Mouse (Mus musculus): ENCODE data around the gene Suz12. TPM values are rescaled to one million over a fixed set of nuclear protein-coding genes. Genes with fewer than 3 reads are reported as not detected.
"Not testable (repeated sequence)": the region's sequence is repeated elsewhere in the genome, so short reads cannot be mapped to it uniquely, and the experiment has no call there.

Suz12 gene
- total and polyA plus RNA-seq, 3 experiments: 33.2 to 191 (median 43.9) TPM

DNA sequence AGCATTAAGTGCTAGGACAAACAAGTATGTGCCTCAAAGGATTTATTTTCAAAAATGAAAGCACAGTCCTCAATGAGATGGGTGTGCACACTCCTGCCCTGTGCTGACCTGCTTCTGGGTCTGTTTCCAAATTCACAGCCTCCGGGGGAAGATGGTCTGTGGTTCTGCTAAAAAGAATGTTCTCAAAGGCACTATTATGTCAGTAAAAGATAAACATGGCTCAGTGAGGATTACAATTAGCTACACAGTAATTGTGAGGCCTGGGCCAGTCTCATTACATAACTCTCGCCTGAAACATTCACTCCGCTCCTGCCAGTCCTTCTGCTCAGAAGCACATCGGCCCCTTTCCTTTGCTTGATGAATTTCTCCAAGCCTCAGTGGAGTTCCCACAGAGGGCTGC is 69.3 kb downstream of the Suz12 start:
- no peak overlapping the region for H3K27ac ChIP-seq (ENCODE audit: control insufficient read depth, low read depth, low read length)
- DNase-seq (ENCODE audit: low read depth, low spot score): no peak
- no peak overlapping the region for H3K4me3 ChIP-seq (ENCODE audit: control insufficient read depth in 1 of 2, insufficient read depth in 1 of 2, low read depth in 2 of 2, low read length in 2 of 2)

DNA sequence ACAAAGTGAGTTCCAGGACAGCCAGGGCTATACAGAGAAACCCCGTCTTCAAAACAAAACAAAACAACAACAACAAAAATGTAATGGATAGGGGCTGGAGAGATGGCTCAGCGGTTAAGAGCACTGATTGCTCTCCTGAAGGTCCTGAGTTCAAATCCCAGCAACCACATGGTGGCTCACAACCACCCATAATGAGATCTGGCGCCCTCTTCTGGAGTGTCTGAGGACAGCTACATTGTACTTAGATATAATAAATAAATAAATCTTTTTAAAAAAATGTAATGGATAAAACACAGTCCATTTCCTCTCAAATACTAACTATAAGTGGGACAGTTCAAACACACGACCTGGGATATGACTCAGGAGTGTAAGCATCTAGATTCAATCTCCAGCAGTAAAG is 73.5 kb downstream of the Suz12 start:
- not testable (repeated sequence) for H3K4me1 ChIP-seq (ENCODE audit: control insufficient read depth in 1 of 2, insufficient read depth in 2 of 2, low read length in 2 of 2); H3K9me3 ChIP-seq (replicated peaks; ENCODE audit: insufficient read depth, low read length); DNase-seq (ENCODE audit: low read depth, low spot score); H3K27ac ChIP-seq (ENCODE audit: control insufficient read depth, low read depth, low read length); H3K4me3 ChIP-seq (ENCODE audit: control insufficient read depth in 1 of 2, insufficient read depth in 1 of 2, low read depth in 2 of 2, low read length in 2 of 2); H3K27me3 ChIP-seq (ENCODE audit: control insufficient read depth in 1 of 2, insufficient read depth in 2 of 2, low read length in 2 of 2); H3K9ac ChIP-seq (ENCODE audit: control insufficient read depth, low read depth, low read length, poor library complexity, severe bottlenecking)
- peak in 2 of 3 experiments; percentile 23 to 24; a peak in 2 of 6 replicates for TF ChIP-seq CTCF (IDR thresholded peaks at IDR 0.05 in 2 of 3, conservative IDR thresholded peaks at IDR 0.05 in 1 of 3; ENCODE audit: control insufficient read depth in 1 of 3, insufficient read depth in 1 of 3, low read depth in 2 of 3, low read length in 3 of 3, poor library complexity in 1 of 3, severe bottlenecking in 1 of 3)
- Histone ChIP-seq H3K79me2 (ENCODE audit: control insufficient read depth, insufficient read depth, low read length, poor library complexity) (peaks cover 32% of the 10 kb centered on the region), H3K36me3 (ENCODE audit: control insufficient read depth in 1 of 2, insufficient read depth in 2 of 2, low read length in 2 of 2) (peaks cover 16 to 40% of the 10 kb centered on the region in 2 experiments)

More for the DNA sequence above, 69.3 kb downstream of the Suz12 start:
- Histone ChIP-seq H3K4me1 (ENCODE audit: control insufficient read depth in 1 of 2, insufficient read depth in 2 of 2, low read length in 2 of 2) (no peaks in the 10 kb centered on the region), H3K27me3 (ENCODE audit: control insufficient read depth in 1 of 2, insufficient read depth in 2 of 2, low read length in 2 of 2) (no peaks in the 10 kb centered on the region), H3K36me3 (ENCODE audit: control insufficient read depth in 1 of 2, insufficient read depth in 2 of 2, low read length in 2 of 2) (peaks cover 0 to 69% of the 10 kb centered on the region in 2 experiments; a peak in 2 of 4 replicates), H3K9ac (ENCODE audit: control insufficient read depth, low read depth, low read length, poor library complexity, severe bottlenecking) (no peak overlapping the region), H3K79me2 (ENCODE audit: control insufficient read depth, insufficient read depth, low read length, poor library complexity) (peaks cover 5% of the 10 kb centered on the region; the same call in 1 of the 2 replicates), H3K9me3 (replicated peaks; ENCODE audit: insufficient read depth, low read length) (no peaks in the 10 kb centered on the region)
- TF ChIP-seq POLR2AphosphoS2 (IDR thresholded peaks at IDR 0.05; ENCODE audit: low read length) (no peak), UBTF (IDR thresholded peaks at IDR 0.05; ENCODE audit: borderline replicate concordance, insufficient read depth, low read depth, low read length) (no peak), CHD1 (IDR thresholded peaks at IDR 0.05; ENCODE audit: low read depth, low read length) (no peak), POLR2A (IDR thresholded peaks at IDR 0.05; ENCODE audit: control insufficient read depth in 1 of 2, insufficient read depth in 1 of 2, low read depth in 1 of 2, low read length in 2 of 2, poor library complexity in 1 of 2) (no peak), GABPA (IDR thresholded peaks at IDR 0.05; ENCODE audit: low read depth, low read length) (no peak)

DNA sequence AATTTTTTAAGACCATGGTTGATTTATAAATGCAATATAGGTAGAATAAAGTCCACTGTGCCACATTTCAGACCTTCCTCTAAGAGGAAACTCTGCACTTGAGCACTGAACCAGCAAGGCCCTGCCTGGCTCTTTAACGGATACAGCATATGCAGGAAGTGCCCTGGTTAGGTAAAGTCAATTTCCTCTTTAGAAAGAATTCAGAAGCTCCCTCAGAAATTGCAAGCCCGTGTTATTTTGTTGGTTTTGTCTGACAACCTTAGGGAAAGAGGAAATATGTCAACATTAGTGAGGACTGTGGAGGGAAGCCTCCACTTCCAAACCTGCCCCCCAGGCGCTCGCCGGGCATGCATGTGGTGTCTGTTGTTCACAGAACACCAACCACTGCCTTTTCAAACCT is 74.7 kb downstream of the Suz12 start:
- peaks cover 37% of the 10 kb centered on the region for H3K79me2 ChIP-seq (ENCODE audit: control insufficient read depth, insufficient read depth, low read length, poor library complexity)
- no peak for DNase-seq (ENCODE audit: low read depth, low spot score)
- peaks cover 9 to 14% of the 10 kb centered on the region in 2 experiments for H3K4me1 ChIP-seq (ENCODE audit: control insufficient read depth in 1 of 2, insufficient read depth in 2 of 2, low read length in 2 of 2)
- no peak overlapping the region for H3K4me3 ChIP-seq (ENCODE audit: control insufficient read depth in 1 of 2, insufficient read depth in 1 of 2, low read depth in 2 of 2, low read length in 2 of 2)
- H3K9me3 ChIP-seq (replicated peaks; ENCODE audit: insufficient read depth, low read length): no peaks in the 10 kb centered on the region
- peaks cover 26 to 35% of the 10 kb centered on the region in 2 experiments for H3K36me3 ChIP-seq (ENCODE audit: control insufficient read depth in 1 of 2, insufficient read depth in 2 of 2, low read length in 2 of 2)
- no peaks in the 10 kb centered on the region for H3K27me3 ChIP-seq (ENCODE audit: control insufficient read depth in 1 of 2, insufficient read depth in 2 of 2, low read length in 2 of 2)
- H3K27ac ChIP-seq (ENCODE audit: control insufficient read depth, low read depth, low read length): no peak overlapping the region
- TF ChIP-seq CHD1 (IDR thresholded peaks at IDR 0.05; ENCODE audit: low read depth, low read length): no peak
- no peak for TF ChIP-seq MAFK (IDR thresholded peaks at IDR 0.05; ENCODE audit: borderline replicate concordance, low read depth, low read length)
- no peak for TF ChIP-seq NELFE (IDR thresholded peaks at IDR 0.05; ENCODE audit: low read depth, low read length)
- TF ChIP-seq CHD2 (IDR thresholded peaks at IDR 0.05; ENCODE audit: low read length): no peak
- no peak for TF ChIP-seq MXI1 (IDR thresholded peaks at IDR 0.05; ENCODE audit: low read depth, low read length)
- no peak for TF ChIP-seq MAZ (IDR thresholded peaks at IDR 0.05; ENCODE audit: low read depth, low read length)
- TF ChIP-seq CTCF (IDR thresholded peaks at IDR 0.05 in 2 of 3, conservative IDR thresholded peaks at IDR 0.05 in 1 of 3; ENCODE audit: control insufficient read depth in 1 of 3, insufficient read depth in 1 of 3, low read depth in 2 of 3, low read length in 3 of 3, poor library complexity in 1 of 3, severe bottlenecking in 1 of 3): no peak
- TF ChIP-seq E2F4 (IDR thresholded peaks at IDR 0.05; ENCODE audit: borderline replicate concordance, low read depth, low read length): no peak
- TF ChIP-seq ZMIZ1 (IDR thresholded peaks at IDR 0.05; ENCODE audit: low read depth, low read length): no peak
- TF ChIP-seq JUND (IDR thresholded peaks at IDR 0.05; ENCODE audit: low read depth, low read length): no peak
- H3K9ac ChIP-seq (ENCODE audit: control insufficient read depth, low read depth, low read length, poor library complexity, severe bottlenecking): no peak overlapping the region
